8 mouse cellular contexts compared by ENCODE assay signal in the genomic region with DNA sequence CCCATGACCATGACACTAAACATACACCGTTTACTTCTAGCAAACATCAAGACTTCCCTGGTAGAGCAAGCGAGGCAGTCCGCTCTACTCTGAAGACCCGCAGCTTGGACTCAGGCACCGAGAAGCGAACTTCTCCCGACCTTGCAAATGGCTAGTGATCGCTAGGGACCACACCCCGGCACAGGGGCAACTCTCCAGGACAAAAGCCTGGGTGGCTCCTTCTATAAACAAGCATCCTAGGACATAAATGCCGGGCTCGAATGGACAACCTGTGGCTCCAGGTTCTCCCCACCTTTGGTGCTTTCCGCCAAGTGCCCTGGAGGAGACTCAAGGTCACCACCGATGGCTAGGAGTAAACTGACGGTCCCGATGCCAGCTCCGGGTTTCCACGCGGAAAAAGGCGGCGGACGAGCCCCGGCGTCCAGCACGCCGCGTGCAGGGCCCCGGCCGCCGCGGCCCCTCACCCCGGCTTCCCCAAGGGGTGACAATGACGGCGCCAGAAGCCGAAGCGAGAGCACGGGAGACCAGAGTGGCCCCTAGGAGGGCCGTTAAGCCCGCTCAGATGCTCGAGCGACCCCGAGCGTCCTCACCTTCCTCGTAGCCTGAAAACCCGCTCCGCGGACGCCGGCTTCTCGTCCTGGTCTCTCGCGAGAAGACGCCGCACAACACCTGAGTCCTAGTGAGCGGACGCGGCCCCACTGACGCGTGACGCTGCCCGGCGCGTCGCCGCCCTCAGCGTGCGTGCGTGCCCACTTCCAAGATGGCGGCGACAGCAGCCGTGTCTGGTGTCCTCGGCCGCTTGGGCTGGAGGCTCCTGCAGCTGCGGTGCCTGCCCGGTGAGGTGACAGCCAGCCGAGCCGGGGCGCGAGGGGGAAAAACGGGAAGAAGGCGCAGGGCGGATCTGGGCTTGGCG. TPM values are rescaled to one million over a fixed set of nuclear protein-coding genes. Genes with fewer than 3 reads are reported as not detected.
DNase-seq lines count a peak whose midpoint lies in the region; ATAC-seq lines count a peak whose summit lies in the region.

Gene Coq9, plus strand, starts transcription at position 660 of the 913 bp plus-strand sequence.
Gene Ciapin1, minus strand, starts transcription at position 697 of the 913 bp plus-strand sequence.

- intact Hi-C loops in gastrocnemius, postnatal 14 days (cut with DNase I; ENCODE audit: low total_unique reads) = no loop called here
- intact Hi-C loops in left cerebral cortex, postnatal 10 days (cut with DNase I) = no loop called here

- DNase-seq in adipocyte (ENCODE audit: low spot score) = peak; percentile 94
- peak; percentile 99 for DNase-seq in embryo, embryonic 10 days (ENCODE audit: low spot score)
- DNase-seq in gastrocnemius, postnatal 14 days = peak; percentile 95
- peak; percentile 95 to 97 for DNase-seq in left cerebral cortex, postnatal 10 days (ENCODE audit: extremely low spot score in 1 of 2, low spot score in 2 of 2)
- peak; percentile 95 for DNase-seq in right cerebral cortex, postnatal 25 days
- peak; percentile 93 to 95 for DNase-seq in urinary bladder, postnatal 4 days (ENCODE audit: low spot score in 2 of 2)

- ATAC-seq in inflammation-experienced regulatory T-cells, adult 6 months = peak; percentile 97
- peak; percentile 93 for ATAC-seq in megakaryocyte-erythroid progenitor cell, adult 5-6 weeks (replicated peaks; ENCODE audit: low FRiP score, low TSS enrichment, poor library complexity, severe bottlenecking)

RNA-seq across cellular contexts. Expression of gene Coq9, which starts in this region (rescaled TPM):
- total RNA-seq in gastrocnemius, postnatal 14 days (2021) = 100 to 1,000 TPM; 341 to 397 TPM
- polyA plus RNA-seq in inflammation-experienced regulatory T-cells, adult 6 months (2017; shearing (Covaris generic)) = 10 to 100 TPM; 35.5 to 40.6 (median 37.5) TPM
- 10 to 100 TPM; 58.7 to 62.1 TPM for total RNA-seq in left cerebral cortex, postnatal 10 days (2021)
- total RNA-seq in megakaryocyte-erythroid progenitor cell, adult 5-6 weeks (2014; fragmentation: Nextera tagmentation) = 64.1 and 92.7 TPM in 2 replicates
- 46.0 and 49.4 TPM in 2 replicates for total RNA-seq in megakaryocyte-erythroid progenitor cell, adult 5-6 weeks (2017)

RNA-seq across cellular contexts. Expression of gene Ciapin1, which starts in this region (rescaled TPM):
- total RNA-seq in gastrocnemius, postnatal 14 days (2021) = 10 to 100 TPM; 32.0 to 33.5 TPM
- polyA plus RNA-seq in inflammation-experienced regulatory T-cells, adult 6 months (2017; shearing (Covaris generic)) = 100 to 1,000 TPM; 107 to 149 (median 110) TPM
- total RNA-seq in left cerebral cortex, postnatal 10 days (2021) = 10 to 100 TPM; 75.8 to 82.3 TPM
- total RNA-seq in megakaryocyte-erythroid progenitor cell, adult 5-6 weeks (2014; fragmentation: Nextera tagmentation) = 52.3 and 71.1 TPM in 2 replicates
- total RNA-seq in megakaryocyte-erythroid progenitor cell, adult 5-6 weeks (2017) = 31.6 and 38.2 TPM in 2 replicates

Comparison
In these comparisons a context has a peak if more than half of its experiments do, and no peak if none do; other contexts are left out.
1. Peak in every context shown above with its lines: DNase-seq and ATAC-seq.